Mouse (Mus musculus) forebrain, embryonic 12.5 days (tissue): Measurements from ENCODE around the gene Ptpn3. TPM values are rescaled to one million over a fixed set of nuclear protein-coding genes. Genes with fewer than 3 reads are reported as not detected.
A peak's percentile ranks its signal among the peaks of the same experiment; 100 is the strongest.

Source experiments
- ATAC-seq: fragments of 200-750 bp; cut with Nextera tagmentation; 2 replicates; pipeline ENCODE4 v1.8.0; 2017; ENCODE audit warnings: moderate TSS enrichment; ENCODE audit not compliant: low FRiP score
- H3K27ac ChIP-seq: fragments of 300-500 bp; sonication (generic); 2 replicates; pipeline ENCODE4 v1.5.1; 2016; ENCODE audit warnings: mild to moderate bottlenecking
- H3K27me3 ChIP-seq: fragments of 300-500 bp; sonication (generic); 2 replicates; pipeline ENCODE4 v1.6.1; 2016; ENCODE audit warnings: mild to moderate bottlenecking
- H3K36me3 ChIP-seq: fragments of 300-500 bp; sonication (generic); replicated peaks from 2 replicates; pipeline ENCODE4 v1.6.1; 2016; ENCODE audit warnings: mild to moderate bottlenecking
- H3K4me1 ChIP-seq: fragments of 300-500 bp; sonication (generic); 2 replicates; pipeline ENCODE4 v1.6.1; 2016
- H3K4me2 ChIP-seq: fragments of 300-500 bp; sonication (generic); 2 replicates; pipeline ENCODE4 v1.6.1; 2016; ENCODE audit warnings: mild to moderate bottlenecking, moderate library complexity
- H3K4me3 ChIP-seq: fragments of 300-500 bp; sonication (generic); replicated peaks from 2 replicates; pipeline ENCODE4 v1.5.1; 2016; ENCODE audit warnings: mild to moderate bottlenecking
- H3K9ac ChIP-seq: fragments of 300-500 bp; sonication (generic); 2 replicates; pipeline ENCODE4 v1.6.1; 2016; ENCODE audit warnings: mild to moderate bottlenecking
- H3K9me3 ChIP-seq: fragments of 300-500 bp; sonication (generic); 2 replicates; pipeline ENCODE4 v1.6.1; 2016
- WGBS: fragments of 180-500 bp; shearing (Covaris S2); methylation state at CpG from one replicate; pipeline ENCODE4 v1.1.7; 2016; 5-methylcytosine and 5-hydroxymethylcytosine counted together
- polyA plus RNA-seq: library from polyadenylated mRNA; unstranded; fragments of >200 nt; fragmentation: Nextera tagmentation; extraction: Ambion mirVana; gene quantifications from 2 replicates; pipeline ENCODE4 v1.2.1, GENCODE M21; 2016

The Ptpn3 gene
- polyA plus RNA-seq, 1 experiment from 2014 or later: 2.4 TPM

DNA sequence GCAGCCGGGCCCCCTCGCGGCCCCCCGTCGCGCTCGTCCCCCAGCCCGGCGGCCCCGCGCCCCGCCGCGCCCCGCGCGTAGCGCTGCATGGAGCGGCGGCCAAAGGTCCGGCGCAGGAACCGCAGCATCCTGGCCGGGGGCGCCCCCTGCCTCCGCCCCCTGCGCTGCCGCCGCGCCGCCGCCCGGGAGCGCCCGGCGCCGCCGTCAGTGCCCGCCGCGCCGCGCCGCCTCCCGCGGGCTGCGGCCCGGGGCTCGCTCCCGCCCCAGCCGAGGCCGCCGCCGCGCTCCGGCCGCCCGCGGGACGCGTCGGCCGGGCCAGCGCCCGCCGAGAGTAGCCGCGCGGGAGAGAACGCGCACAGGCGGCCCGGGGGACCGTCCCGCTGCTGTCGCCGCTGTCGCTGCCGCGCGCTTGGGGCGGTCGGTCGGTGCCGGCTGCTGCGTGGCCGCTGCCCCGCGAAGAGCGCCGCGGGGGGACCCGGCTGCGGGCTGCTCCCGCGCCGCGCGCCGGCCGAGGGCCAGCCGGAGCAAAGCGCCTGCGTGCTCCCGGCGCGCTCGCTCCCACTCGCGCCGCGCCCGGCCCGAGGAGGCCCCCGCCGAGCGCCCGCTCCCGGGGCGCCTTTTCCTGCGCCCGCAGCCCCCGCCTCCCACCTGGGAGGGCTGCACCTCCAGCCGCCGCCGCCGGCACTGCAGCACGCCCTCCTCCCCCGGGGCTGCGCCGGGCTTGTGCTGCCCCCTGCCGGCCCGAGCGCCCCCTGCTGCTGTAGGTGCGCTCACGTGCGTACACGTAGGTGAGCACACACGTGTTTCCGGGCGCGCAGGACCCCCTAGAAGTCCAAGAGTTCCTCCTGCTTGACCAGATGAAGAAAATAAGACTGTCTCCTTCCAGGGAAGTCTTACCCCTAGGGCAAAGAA is 158.4 kb downstream of the Ptpn3 start, which contains the start of gene Epb41l4b:
Gene Epb41l4b (minus strand): TSS at position 412 of the 912 bp plus-strand sequence.
- Histone ChIP-seq H3K9ac (peak within 1 kb of the TSS; percentile 66), H3K4me3 (peak within 1 kb of the TSS; percentile 71), H3K9me3 (no peaks in the 10 kb centered on the region), H3K27me3 (peaks cover 63% of the 10 kb centered on the region), H3K36me3 (no peaks in the 10 kb centered on the region), H3K27ac (no peak within 1 kb of the TSS), H3K4me2 (peak within 1 kb of the TSS; percentile 94), H3K4me1 (peaks cover 19% of the 10 kb centered on the region)
- 2% methylated on average over 57 of the region's 142 CpGs for WGBS
- ATAC-seq: peak; percentile 93

DNA sequence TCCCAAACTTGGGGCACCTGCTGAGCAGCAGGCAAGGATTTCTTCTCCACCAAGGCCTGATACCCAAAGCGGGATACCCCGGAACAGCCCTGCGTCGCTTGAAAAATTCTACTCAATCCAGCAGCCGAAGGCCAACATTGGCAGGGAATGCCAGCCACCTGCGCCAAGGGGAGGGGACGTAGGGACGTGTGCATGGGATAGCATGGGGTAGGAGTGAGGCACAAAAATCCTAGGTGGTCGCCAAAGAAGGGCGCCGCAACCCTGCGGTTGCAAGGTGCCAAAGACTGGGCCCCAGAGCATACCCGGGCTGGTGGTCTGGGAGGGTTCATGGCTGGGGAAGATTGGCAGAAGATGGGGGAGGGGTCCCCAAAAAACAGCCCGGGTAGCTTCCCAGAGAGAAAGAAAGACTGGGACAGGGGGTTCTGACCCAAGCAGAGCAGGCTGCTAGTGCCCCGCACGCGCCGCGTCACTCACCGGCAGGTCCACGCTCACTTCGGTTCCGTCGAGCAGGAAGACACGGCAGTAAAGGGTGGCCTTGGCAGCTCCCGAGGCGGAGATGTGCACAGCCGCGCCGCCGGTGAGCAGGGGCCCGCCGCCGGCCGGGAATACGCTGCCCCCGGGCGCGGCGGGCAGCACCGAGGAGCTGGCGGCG is 159.1 kb downstream of the Ptpn3 start:
- 2% methylated on average over 41 of the region's 43 CpGs for WGBS

DNA sequence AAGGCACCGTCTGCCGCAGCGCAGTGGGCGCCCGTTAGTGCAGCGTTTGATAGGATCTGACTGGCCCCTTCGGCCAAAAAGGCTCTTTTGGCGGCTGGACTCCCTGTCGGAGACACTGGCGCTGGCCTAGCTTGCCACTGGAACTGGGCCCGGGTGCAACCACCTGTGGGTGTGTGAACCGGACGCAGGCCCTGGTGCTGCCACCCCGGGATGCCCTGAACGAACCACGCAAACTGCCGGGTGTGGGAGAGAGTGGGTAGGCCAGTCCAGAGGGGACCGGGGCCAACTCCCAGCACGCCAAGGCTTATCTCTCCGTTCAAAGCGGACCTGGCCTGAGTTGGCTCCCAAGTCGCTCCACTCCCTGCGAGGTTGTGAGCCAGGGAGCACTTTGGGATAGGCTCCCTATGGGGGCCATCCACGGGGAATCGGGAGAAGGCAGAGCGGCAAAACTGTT is 159.7 kb downstream of the Ptpn3 start:
- H3K4me3 ChIP-seq: peak overlapping the region; percentile 71
- no peak for ATAC-seq
- no peaks in the 10 kb centered on the region for H3K9me3 ChIP-seq
- H3K4me1 ChIP-seq: peaks cover 19% of the 10 kb centered on the region
- H3K4me2 ChIP-seq: peak overlapping the region; percentile 94
- H3K27me3 ChIP-seq: peaks cover 72% of the 10 kb centered on the region
- no peak overlapping the region for H3K27ac ChIP-seq
- H3K36me3 ChIP-seq: no peaks in the 10 kb centered on the region
- peak overlapping the region; percentile 21; the same call in 1 of the 2 replicates for H3K9ac ChIP-seq
- 4% methylated on average over 26 of the region's 26 CpGs for WGBS

More for the DNA sequence above, 159.1 kb downstream of the Ptpn3 start:
- peak overlapping the region; percentile 58 for H3K9ac ChIP-seq
- peaks cover 19% of the 10 kb centered on the region for H3K4me1 ChIP-seq
- H3K27me3 ChIP-seq: peaks cover 69% of the 10 kb centered on the region
- peak overlapping the region; percentile 71 for H3K4me3 ChIP-seq
- peak; percentile 47 for ATAC-seq
- H3K9me3 ChIP-seq: no peaks in the 10 kb centered on the region
- H3K36me3 ChIP-seq: no peaks in the 10 kb centered on the region
- peak overlapping the region; percentile 94 for H3K4me2 ChIP-seq
- no peak overlapping the region for H3K27ac ChIP-seq

DNA sequence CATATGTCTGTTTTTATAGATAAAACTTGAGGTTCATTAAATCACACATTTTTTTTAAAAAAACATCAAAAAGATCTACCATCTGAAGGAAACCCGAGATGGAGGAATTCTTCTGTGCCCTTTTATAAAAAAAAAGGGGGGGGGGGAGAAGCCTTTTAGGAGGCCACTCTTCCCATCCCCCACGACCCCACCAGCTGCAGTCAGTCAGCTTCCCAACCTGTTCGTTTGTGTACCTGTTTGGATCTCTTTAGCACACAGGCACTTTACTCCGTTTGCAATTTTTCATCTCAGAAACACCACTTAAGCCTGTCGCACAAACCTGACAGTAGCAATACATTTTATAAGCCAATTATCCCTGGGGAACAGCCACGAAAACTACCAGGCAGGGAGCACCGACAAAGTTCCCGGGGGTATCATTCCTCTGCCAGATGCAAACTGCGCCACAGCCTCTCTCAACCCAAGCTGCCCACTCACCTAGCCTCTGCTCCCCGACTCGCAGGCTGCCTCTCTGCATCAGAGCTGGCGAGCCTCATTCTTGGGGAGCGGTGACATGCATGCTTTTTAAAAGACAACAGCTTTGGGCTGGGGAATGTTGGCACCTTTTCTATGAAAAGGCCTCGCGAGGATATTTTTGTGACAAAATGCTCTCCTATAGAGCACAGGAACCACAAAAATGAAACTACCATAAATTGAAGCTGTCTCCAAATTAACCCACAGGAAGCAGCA is 160.5 kb downstream of the Ptpn3 start:
- Histone ChIP-seq H3K27me3 (peaks cover 76% of the 10 kb centered on the region), H3K4me3 (peak overlapping the region; percentile 71), H3K9ac (no peak overlapping the region; the same call in 1 of the 2 replicates), H3K9me3 (no peaks in the 10 kb centered on the region), H3K4me2 (peak overlapping the region; percentile 94), H3K27ac (no peak overlapping the region), H3K36me3 (no peaks in the 10 kb centered on the region), H3K4me1 (peaks cover 19% of the 10 kb centered on the region)
- ATAC-seq: no peak
- 18% methylated on average over 15 of the region's 15 CpGs for WGBS

Other genes with a start within 250 kb of the Ptpn3 start
- 0.54 and 0.64 TPM in 2 replicates for gene Epb41l4b, start 158.4 kb downstream of the Ptpn3 start, polyA plus RNA-seq
- gene Palm2, start 132.4 kb upstream of the Ptpn3 start, polyA plus RNA-seq: 2.8 and 2.9 TPM in 2 replicates